Mouse (Mus musculus) ES-E14 (cell line): ENCODE data around the gene Ralbp1. TPM values are rescaled to one million over a fixed set of nuclear protein-coding genes. Genes with fewer than 3 reads are reported as not detected.

Experiments
- DNase-seq: peaks from one replicate; pipeline ENCODE4 v3.0.0-alpha.2; 2013; ENCODE audit warnings: low read depth, low spot score
- H3K27ac ChIP-seq: 2 replicates; pipeline ENCODE4 v1.5.1; 2012; ENCODE audit warnings: low read depth, mild to moderate bottlenecking, low read length, moderate library complexity, mixed read lengths; ENCODE audit not compliant: poor library complexity, insufficient read depth, severe bottlenecking
- H3K36me3 ChIP-seq: 2 replicates; pipeline ENCODE4 v1.6.1; 2012; ENCODE audit warnings: mild to moderate bottlenecking, low read length, moderate library complexity, mixed read lengths; ENCODE audit not compliant: control insufficient read depth, poor library complexity, insufficient read depth, severe bottlenecking
- H3K4me1 ChIP-seq, 2 experiments: fragments of 150-350 bp in 1 of 2; sonication (generic) in 1 of 2; 2 replicates each; pipeline ENCODE4 v1.6.1; 2012; ENCODE audit warnings: low read length in 2 of 2, mild to moderate bottlenecking in 1 of 2, mixed read lengths in 1 of 2; ENCODE audit not compliant: control insufficient read depth in 2 of 2, insufficient read depth in 2 of 2, poor library complexity in 1 of 2
- H3K4me3 ChIP-seq, 2 experiments: fragments of 150-350 bp in 1 of 2; sonication (generic) in 1 of 2; 2 replicates each; pipeline ENCODE4 v1.5.1; 2012; ENCODE audit warnings: low read length in 2 of 2, low read depth in 1 of 2, mild to moderate bottlenecking in 1 of 2, mixed read lengths in 1 of 2; ENCODE audit not compliant: insufficient read depth in 1 of 2, poor library complexity in 1 of 2, severe bottlenecking in 1 of 2
- H3K9ac ChIP-seq: 2 replicates; pipeline ENCODE4 v1.6.1; 2012; ENCODE audit warnings: low read depth, mild to moderate bottlenecking, low read length, mixed read lengths; ENCODE audit not compliant: poor library complexity, insufficient read depth, severe bottlenecking
- H3K9me3 ChIP-seq: fragments of 150-350 bp; sonication (generic); 2 replicates; pipeline ENCODE4 v1.6.1; 2012; ENCODE audit warnings: low read depth, mild to moderate bottlenecking, low read length; ENCODE audit not compliant: control insufficient read depth, insufficient read depth
- CHD2 ChIP-seq: IDR thresholded peaks from 2 replicates; pipeline ENCODE4 v1.6.1; 2014; ENCODE audit warnings: mild to moderate bottlenecking, low read depth, low read length, inconsistent platforms
- HCFC1 ChIP-seq: IDR thresholded peaks from 2 replicates; pipeline ENCODE4 v1.6.1; 2012; ENCODE audit warnings: low read length, inconsistent platforms, borderline replicate concordance; ENCODE audit not compliant: insufficient read depth
- MAFK ChIP-seq: IDR thresholded peaks from 2 replicates; pipeline ENCODE4 v1.6.1; 2014; ENCODE audit warnings: mild to moderate bottlenecking, low read depth, low read length, inconsistent platforms; ENCODE audit not compliant: insufficient read depth
- ZC3H11A ChIP-seq: IDR thresholded peaks from 2 replicates; pipeline ENCODE4 v1.6.1; 2012; ENCODE audit warnings: low read depth, mild to moderate bottlenecking, inconsistent platforms, low read length, borderline replicate concordance
- ZNF384 ChIP-seq: IDR thresholded peaks from 2 replicates; pipeline ENCODE4 v1.6.1; 2012; ENCODE audit warnings: low read depth, low read length, inconsistent platforms
- in situ Hi-C, 2 experiments: fragments of 600-800 bp; cut with MboI; formaldehyde crosslinking; loops; one replicate each; pipeline ENCODE4 v1.15.1; 2025; ENCODE audit warnings: low sequenced_read_pairs in 2 of 2, inconsistent platforms in 1 of 2; ENCODE audit not compliant: unreplicated experiment in 2 of 2
- total RNA-seq: library from RNA; depleted of rRNA; stranded (reverse); fragments of 300-350 nt; gene quantifications from 2 replicates; pipeline ENCODE4 v1.2.3, GENCODE M21; 2012

Ralbp1 gene
- total RNA-seq, 1 experiment: 57.6 TPM

GRCm38 (mm10) chr17:65847694-65848449, 37.7 kb downstream of the Ralbp1 start:
- H3K36me3 ChIP-seq: peaks cover 41% of the 10 kb centered on the region
- no peak for DNase-seq

GRCm38 (mm10) chr17:65845423-65845822, 40.2 kb downstream of the Ralbp1 start:
- no peaks in the 10 kb centered on the region for H3K9me3 ChIP-seq

More at GRCm38 (mm10) chr17:65847694-65848449, 37.7 kb downstream of the Ralbp1 start:
- H3K27ac ChIP-seq: no peak overlapping the region
- H3K9ac ChIP-seq: no peak overlapping the region
- no peaks in the 10 kb centered on the region for H3K9me3 ChIP-seq
- in situ Hi-C loops: no loop called here
- peaks cover 0 to 1% of the 10 kb centered on the region in 2 experiments; a peak in 1 of 4 replicates for H3K4me1 ChIP-seq
- H3K4me3 ChIP-seq: no peak overlapping the region
- TF ChIP-seq HCFC1 (no peak), ZC3H11A (no peak), MAFK (no peak), CHD2 (no peak), ZNF384 (no peak)

DNA sequence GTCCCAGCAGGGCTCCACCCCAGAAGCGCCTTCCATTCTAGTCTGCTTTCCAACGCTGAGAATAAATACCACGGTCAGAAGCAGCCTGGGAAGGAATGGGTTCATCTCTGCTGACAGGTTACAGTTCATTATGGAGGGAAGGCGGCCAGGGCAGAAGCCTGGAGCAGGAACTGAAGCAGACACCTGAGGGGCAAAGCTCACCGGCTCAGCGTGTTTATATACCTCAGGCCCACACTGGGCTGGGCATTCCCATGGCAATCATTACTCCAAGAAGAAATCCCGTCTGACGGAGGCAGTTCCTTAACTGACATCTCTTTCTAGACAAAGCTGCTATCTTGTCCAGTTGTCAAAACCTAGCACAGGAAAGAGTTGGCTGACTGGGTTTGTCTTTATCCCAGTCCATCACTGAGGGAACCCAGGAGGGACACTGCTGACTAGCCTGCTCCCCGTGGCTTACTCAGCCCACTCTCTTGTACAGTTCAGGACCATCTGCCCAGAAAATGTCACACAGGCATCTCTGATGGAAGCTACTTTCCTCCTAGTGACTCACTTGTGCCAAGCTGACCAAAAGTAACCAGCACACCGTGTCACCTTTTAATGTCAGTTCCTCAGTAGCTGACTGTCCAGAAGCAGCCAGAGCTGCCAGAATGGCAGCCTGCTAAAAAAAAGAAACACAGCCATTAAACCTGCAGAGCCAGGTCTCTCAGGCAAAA, 42.8 kb downstream of the Ralbp1 start:
- Histone ChIP-seq H3K36me3 (peaks cover 41% of the 10 kb centered on the region), H3K4me3 (no peak overlapping the region), H3K9ac (no peak overlapping the region), H3K27ac (no peak overlapping the region), H3K4me1 (peaks cover 0 to 4% of the 10 kb centered on the region in 2 experiments; a peak in 1 of 4 replicates), H3K9me3 (no peaks in the 10 kb centered on the region)
- DNase-seq: no peak
- in situ Hi-C loops: no loop called here
- TF ChIP-seq MAFK (no peak), HCFC1 (no peak), CHD2 (no peak), ZNF384 (no peak), ZC3H11A (no peak)

More at GRCm38 (mm10) chr17:65845423-65845822, 40.2 kb downstream of the Ralbp1 start:
- Histone ChIP-seq H3K4me1 (peaks cover 0 to 4% of the 10 kb centered on the region in 2 experiments; a peak in 1 of 4 replicates), H3K9ac (no peak overlapping the region), H3K27ac (no peak overlapping the region), H3K4me3 (no peak overlapping the region), H3K36me3 (peaks cover 41% of the 10 kb centered on the region)
- no peak for DNase-seq
- in situ Hi-C loops: no loop called here
- TF ChIP-seq MAFK: no peak
- no peak for TF ChIP-seq CHD2
- no peak for TF ChIP-seq ZNF384
- TF ChIP-seq ZC3H11A: no peak
- TF ChIP-seq HCFC1: no peak

- peaks cover 58% of the 10 kb centered on the region for H3K36me3 ChIP-seq
- H3K9ac ChIP-seq: no peak overlapping the region
- TF ChIP-seq MAFK (no peak), CHD2 (no peak), ZNF384 (no peak), ZC3H11A (no peak)
- H3K4me1 ChIP-seq: peaks cover 0 to 4% of the 10 kb centered on the region in 2 experiments; a peak in 1 of 4 replicates
- no peak for DNase-seq
- in situ Hi-C loops: no loop called here
- no peak overlapping the region for H3K4me3 ChIP-seq
- H3K27ac ChIP-seq: no peak overlapping the region
- no peaks in the 10 kb centered on the region for H3K9me3 ChIP-seq
These were observed 45.9 kb downstream of the Ralbp1 start for GRCm38 (mm10) chr17:65839541-65840256.
